Mouse (Mus musculus) MEL (cell line): Measurements from ENCODE around the gene Phyhipl. TPM values are rescaled to one million over a fixed set of nuclear protein-coding genes. Genes with fewer than 3 reads are reported as not detected.

ENCODE experiments used
- DNase-seq: peaks from one replicate; pipeline ENCODE4 v3.0.0; 2011; ENCODE audit warnings: low read depth, low spot score
- H3K27ac ChIP-seq: 2 replicates; pipeline ENCODE4 v1.5.1; 2012; ENCODE audit warnings: low read depth, mild to moderate bottlenecking, control low read depth, low read length, moderate library complexity; ENCODE audit not compliant: control insufficient read depth
- H3K27me3 ChIP-seq, 2 experiments: fragments of 150-350 bp in 1 of 2; sonication (generic) in 1 of 2; 2 replicates each; pipeline ENCODE4 v1.6.1; 2012; ENCODE audit warnings: low read length in 2 of 2, mild to moderate bottlenecking in 2 of 2, improper control_type of control experiment in 1 of 2, moderate library complexity in 1 of 2; ENCODE audit not compliant: insufficient read depth in 2 of 2, control insufficient read depth in 1 of 2
- H3K36me3 ChIP-seq, 2 experiments: 2 replicates each; pipeline ENCODE4 v1.6.1; 2012 to 2014; ENCODE audit warnings: low read length in 2 of 2, improper control_type of control experiment in 1 of 2, inconsistent platforms in 1 of 2, mild to moderate bottlenecking in 1 of 2; ENCODE audit not compliant: insufficient read depth in 2 of 2, control insufficient read depth in 1 of 2
- H3K4me1 ChIP-seq, 2 experiments: fragments of 150-350 bp in 1 of 2; sonication (generic) in 1 of 2; 2 replicates each; pipeline ENCODE4 v1.6.1; 2012; ENCODE audit warnings: low read length in 2 of 2, improper control_type of control experiment in 1 of 2, mild to moderate bottlenecking in 1 of 2; ENCODE audit not compliant: insufficient read depth in 2 of 2, control insufficient read depth in 1 of 2
- H3K4me3 ChIP-seq, 2 experiments: fragments of 150-350 bp in 1 of 2; sonication (generic) in 1 of 2; 2 replicates each; pipeline ENCODE4 v1.5.1; 2012; ENCODE audit warnings: low read depth in 2 of 2, low read length in 2 of 2, mild to moderate bottlenecking in 2 of 2, moderate library complexity in 2 of 2, control low read depth in 1 of 2, improper control_type of control experiment in 1 of 2; ENCODE audit not compliant: control insufficient read depth in 1 of 2, insufficient read depth in 1 of 2
- H3K79me2 ChIP-seq: 2 replicates; pipeline ENCODE4 v1.6.1; 2012; ENCODE audit warnings: mild to moderate bottlenecking, low read length, moderate library complexity; ENCODE audit not compliant: control insufficient read depth, poor library complexity, insufficient read depth
- H3K9ac ChIP-seq: 2 replicates; pipeline ENCODE4 v1.6.1; 2012; ENCODE audit warnings: low read depth, mild to moderate bottlenecking, control low read depth, low read length, moderate library complexity; ENCODE audit not compliant: control insufficient read depth, poor library complexity, severe bottlenecking
- H3K9me3 ChIP-seq: fragments of 150-350 bp; sonication (generic); replicated peaks from 2 replicates; pipeline ENCODE4 v1.6.1; 2012; ENCODE audit warnings: mild to moderate bottlenecking, low read length, improper control_type of control experiment, moderate library complexity; ENCODE audit not compliant: insufficient read depth
- BHLHE40 ChIP-seq: IDR thresholded peaks from 2 replicates; pipeline ENCODE4 v1.6.1; 2012; ENCODE audit warnings: low read depth, mild to moderate bottlenecking, inconsistent platforms, low read length, improper control_type of control experiment, borderline replicate concordance
- CHD1 ChIP-seq: IDR thresholded peaks from 2 replicates; pipeline ENCODE4 v1.6.1; 2012; ENCODE audit warnings: low read depth, mild to moderate bottlenecking, inconsistent platforms, low read length, improper control_type of control experiment
- E2F4 ChIP-seq: IDR thresholded peaks from 2 replicates; pipeline ENCODE4 v1.6.1; 2011; ENCODE audit warnings: low read depth, low read length, improper control_type of control experiment, borderline replicate concordance
- ELF1 ChIP-seq: IDR thresholded peaks from 2 replicates; pipeline ENCODE4 v1.6.1; 2014; ENCODE audit warnings: low read depth, mild to moderate bottlenecking, inconsistent platforms, low read length, improper control_type of control experiment, moderate library complexity
- EP300 ChIP-seq, 2 experiments: IDR thresholded peaks; 2 replicates each; pipeline ENCODE4 v1.6.1; 2011; ENCODE audit warnings: improper control_type of control experiment in 2 of 2, low read length in 2 of 2, low read depth in 1 of 2, mild to moderate bottlenecking in 1 of 2
- ETS1 ChIP-seq: IDR thresholded peaks from 2 replicates; pipeline ENCODE4 v1.6.1; 2012; ENCODE audit warnings: low read depth, mild to moderate bottlenecking, inconsistent platforms, low read length, improper control_type of control experiment, moderate library complexity
- GATA1 ChIP-seq: IDR thresholded peaks from 2 replicates; pipeline ENCODE4 v1.6.1; 2011; ENCODE audit warnings: low read depth, low read length, improper control_type of control experiment
- JUND ChIP-seq: IDR thresholded peaks from 2 replicates; pipeline ENCODE4 v1.6.1; 2011; ENCODE audit warnings: low read depth, mild to moderate bottlenecking, improper control_type of control experiment, low read length
- KAT2A ChIP-seq: conservative IDR thresholded peaks from 2 replicates; pipeline ENCODE4 v1.6.1; 2012; ENCODE audit warnings: low read depth, low read length, improper control_type of control experiment, inconsistent platforms
- MAFK ChIP-seq: IDR thresholded peaks from 2 replicates; pipeline ENCODE4 v1.6.1; 2011; ENCODE audit warnings: low read depth, mild to moderate bottlenecking, low read length, improper control_type of control experiment, borderline replicate concordance
- MAX ChIP-seq: IDR thresholded peaks from 2 replicates; pipeline ENCODE4 v1.6.1; 2011; ENCODE audit warnings: low read length, improper control_type of control experiment
- MEF2A ChIP-seq: IDR thresholded peaks from 2 replicates; pipeline ENCODE4 v1.6.1; 2014; ENCODE audit warnings: low read depth, mild to moderate bottlenecking, inconsistent platforms, low read length, improper control_type of control experiment; ENCODE audit not compliant: poor library complexity, insufficient replicate concordance, severe bottlenecking; ENCODE audit errors: extremely low read depth
- MXI1 ChIP-seq: IDR thresholded peaks from 2 replicates; pipeline ENCODE4 v1.6.1; 2011; ENCODE audit warnings: mild to moderate bottlenecking, low read depth, low read length, improper control_type of control experiment
- MYC ChIP-seq: IDR thresholded peaks from 2 replicates; pipeline ENCODE4 v1.6.1; 2011; ENCODE audit warnings: low read depth, mild to moderate bottlenecking, low read length, improper control_type of control experiment, moderate library complexity
- POLR2AphosphoS5 ChIP-seq: IDR thresholded peaks from 2 replicates; pipeline ENCODE4 v1.6.1; 2012; ENCODE audit warnings: low read depth, borderline replicate concordance, mild to moderate bottlenecking, inconsistent platforms, low read length, moderate library complexity, mixed read lengths
- RAD21 ChIP-seq: IDR thresholded peaks from 2 replicates; pipeline ENCODE4 v1.6.1; 2011; ENCODE audit warnings: mild to moderate bottlenecking, low read depth, low read length, improper control_type of control experiment
- RCOR1 ChIP-seq: IDR thresholded peaks from 2 replicates; pipeline ENCODE4 v1.6.1; 2012; ENCODE audit warnings: low read depth, mild to moderate bottlenecking, inconsistent platforms, low read length, improper control_type of control experiment
- SIN3A ChIP-seq: IDR thresholded peaks from 2 replicates; pipeline ENCODE4 v1.6.1; 2012; ENCODE audit warnings: low read length, improper control_type of control experiment, inconsistent platforms
- SMC3 ChIP-seq: IDR thresholded peaks from 2 replicates; pipeline ENCODE4 v1.6.1; 2011; ENCODE audit warnings: low read depth, low read length, improper control_type of control experiment
- TAL1 ChIP-seq: IDR thresholded peaks from 2 replicates; pipeline ENCODE4 v1.6.1; 2012; ENCODE audit warnings: mild to moderate bottlenecking, inconsistent platforms, low read length, moderate library complexity, mixed read lengths
- TCF12 ChIP-seq: IDR thresholded peaks from 2 replicates; pipeline ENCODE4 v1.6.1; 2014; ENCODE audit warnings: low read depth, mild to moderate bottlenecking, inconsistent platforms, low read length, improper control_type of control experiment, moderate library complexity
- USF1 ChIP-seq: IDR thresholded peaks from 2 replicates; pipeline ENCODE4 v1.6.1; 2014; ENCODE audit warnings: low read depth, mild to moderate bottlenecking, inconsistent platforms, low read length, improper control_type of control experiment, moderate library complexity
- USF2 ChIP-seq, 2 experiments: IDR thresholded peaks; 2 replicates each; pipeline ENCODE4 v1.6.1; 2011 to 2012; ENCODE audit warnings: improper control_type of control experiment in 2 of 2, low read length in 2 of 2, borderline replicate concordance in 1 of 2, inconsistent platforms in 1 of 2, low read depth in 1 of 2, mild to moderate bottlenecking in 1 of 2; ENCODE audit not compliant: insufficient read depth in 1 of 2
- ZC3H11A ChIP-seq: IDR thresholded peaks from 2 replicates; pipeline ENCODE4 v1.6.1; 2012; ENCODE audit warnings: low read depth, mild to moderate bottlenecking, inconsistent platforms, low read length, improper control_type of control experiment
- ZKSCAN1 ChIP-seq: IDR thresholded peaks from 2 replicates; pipeline ENCODE4 v1.6.1; 2012; ENCODE audit warnings: low read depth, mild to moderate bottlenecking, inconsistent platforms, low read length, improper control_type of control experiment, moderate library complexity
- ZNF384 ChIP-seq: IDR thresholded peaks from 2 replicates; pipeline ENCODE4 v1.6.1; 2012; ENCODE audit warnings: low read depth, mild to moderate bottlenecking, inconsistent platforms, low read length, improper control_type of control experiment
- polyA plus RNA-seq, 2 experiments: library from polyadenylated mRNA; stranded (reverse) in 1 of 2; unstranded in 1 of 2; fragments of >175 nt in 1 of 2; fragments of >200 nt in 1 of 2; gene quantifications; 2 replicates each; pipeline versions ENCODE4 v1.2.1 to v1.2.4; 2012; ENCODE audit warnings: low replicate concordance in 2 of 2, low read depth in 1 of 2; ENCODE audit not compliant: insufficient read length in 2 of 2, insufficient read depth in 1 of 2, missing spikeins in 1 of 2
- total RNA-seq: library from RNA; depleted of rRNA; stranded (reverse); fragments of 300-350 nt; gene quantifications from 2 replicates; pipeline ENCODE4 v1.2.3, GENCODE M21; 2012

The Phyhipl gene
- total and polyA plus RNA-seq, 3 experiments, result not detected

- no peak overlapping the region for H3K4me3 ChIP-seq
- no peak for TF ChIP-seq SIN3A
- TF ChIP-seq ELF1, result no peak
- TF ChIP-seq SMC3, result no peak
- TF ChIP-seq MXI1, result no peak
- TF ChIP-seq TAL1, result no peak
- TF ChIP-seq POLR2AphosphoS5, result no peak
- no peak for TF ChIP-seq ETS1
- no peak for TF ChIP-seq E2F4
- no peak for TF ChIP-seq MAX
- TF ChIP-seq ZNF384, result no peak
- TF ChIP-seq MYC, result no peak
- no peak for TF ChIP-seq KAT2A
- no peak for TF ChIP-seq GATA1
- TF ChIP-seq, all 39 proteins: peak for 0
- Histone ChIP-seq H3K27me3 (no peaks in the 10 kb centered on the region), H3K9ac (no peak overlapping the region), H3K79me2 (no peaks in the 10 kb centered on the region), H3K27ac (no peak overlapping the region), H3K9me3 (no peaks in the 10 kb centered on the region), H3K4me1 (no peaks in the 10 kb centered on the region), H3K36me3 (no peaks in the 10 kb centered on the region)
- no peak for DNase-seq
Observed at GRCm38 (mm10) chr10:70686505-70686904, 30.7 kb upstream of the Phyhipl start.

GRCm38 (mm10) chr10:70683508-70683907 is 27.7 kb upstream of the Phyhipl start:
- no peak for TF ChIP-seq ZC3H11A
- TF ChIP-seq KAT2A, result no peak
- TF ChIP-seq JUND, result no peak
- no peak for TF ChIP-seq EP300 (IDR thresholded peaks at IDR 0.05; ENCODE audit: low read depth in 1 of 2, low read length in 2 of 2)
- TF ChIP-seq MAX, result no peak
- TF ChIP-seq SMC3, result no peak
- H3K27me3 ChIP-seq, result no peaks in the 10 kb centered on the region
- H3K9me3 ChIP-seq, result no peaks in the 10 kb centered on the region
- no peak overlapping the region for H3K4me3 ChIP-seq
- H3K79me2 ChIP-seq, result no peaks in the 10 kb centered on the region
- no peak overlapping the region for H3K27ac ChIP-seq
- H3K9ac ChIP-seq, result no peak overlapping the region
- no peaks in the 10 kb centered on the region for H3K36me3 ChIP-seq
- no peak for DNase-seq
- no peaks in the 10 kb centered on the region for H3K4me1 ChIP-seq

- no peaks in the 10 kb centered on the region for H3K79me2 ChIP-seq
Observed at GRCm38 (mm10) chr10:70677946-70678345, 22.2 kb upstream of the Phyhipl start.

More at GRCm38 (mm10) chr10:70677946-70678345, 22.2 kb upstream of the Phyhipl start:
- TF ChIP-seq MXI1 (no peak), RCOR1 (no peak), USF1 (no peak), ZNF384 (no peak), JUND (no peak), USF2 (IDR thresholded peaks at IDR 0.05; ENCODE audit: borderline replicate concordance in 1 of 2, insufficient read depth in 1 of 2, low read depth in 1 of 2, low read length in 2 of 2) (no peak), CHD1 (no peak), KAT2A (no peak), TCF12 (no peak), MAFK (no peak), RAD21 (no peak), BHLHE40 (no peak), MEF2A (no peak), SIN3A (no peak), ZC3H11A (no peak), ZKSCAN1 (no peak), TAL1 (no peak)
- H3K27ac ChIP-seq, result no peak overlapping the region
- H3K27me3 ChIP-seq, result no peaks in the 10 kb centered on the region
- no peaks in the 10 kb centered on the region for H3K36me3 ChIP-seq
- no peak overlapping the region for H3K9ac ChIP-seq
- H3K9me3 ChIP-seq, result no peaks in the 10 kb centered on the region
- no peak for DNase-seq
- no peaks in the 10 kb centered on the region for H3K4me1 ChIP-seq
- H3K4me3 ChIP-seq, result no peak overlapping the region
